Mouse (Mus musculus): ENCODE measurements around the gene Reep1.
A peak's percentile ranks its signal among the peaks of the same experiment; 100 is the strongest.

The Reep1 gene

GRCm38 (mm10) chr6:71707511-71708501, at the start of gene Reep1:
Gene Reep1, plus strand, starts transcription at chr6:71707561.
- DNase-seq (ENCODE audit: low spot score in 2 of 2): peak; percentile 42 to 56

GRCm38 (mm10) chr6:71658290-71658689, 49.1 kb upstream of the Reep1 start:
- no peak for DNase-seq (ENCODE audit: low spot score in 2 of 2)

GRCm38 (mm10) chr6:71664511-71664910, 42.9 kb upstream of the Reep1 start:
- no peak for DNase-seq (ENCODE audit: low spot score in 2 of 2)

- DNase-seq (ENCODE audit: low spot score in 2 of 2): no peak
Observed at GRCm38 (mm10) chr6:71673166-71673565, 34.2 kb upstream of the Reep1 start.

- no peak for DNase-seq (ENCODE audit: low spot score in 2 of 2)
Observed at GRCm38 (mm10) chr6:71678891-71679290, 28.5 kb upstream of the Reep1 start.

GRCm38 (mm10) chr6:71695150-71695549, 12.2 kb upstream of the Reep1 start:
- no peak for DNase-seq (ENCODE audit: low spot score in 2 of 2)

- no peak for DNase-seq (ENCODE audit: low spot score in 2 of 2)
Observed at GRCm38 (mm10) chr6:71695599-71695998, 11.8 kb upstream of the Reep1 start.

GRCm38 (mm10) chr6:71706871-71707270, 490 bp upstream of the Reep1 start:
- no peak for DNase-seq (ENCODE audit: low spot score in 2 of 2)

- DNase-seq (ENCODE audit: low spot score in 2 of 2): no peak
Observed at GRCm38 (mm10) chr6:71708528-71708927, 1.2 kb downstream of the Reep1 start.

GRCm38 (mm10) chr6:71710323-71710722, 3.0 kb downstream of the Reep1 start:
- DNase-seq (ENCODE audit: low spot score in 2 of 2): no peak

- DNase-seq (ENCODE audit: low spot score in 2 of 2): no peak
Observed at GRCm38 (mm10) chr6:71711201-71711600, 3.8 kb downstream of the Reep1 start.

GRCm38 (mm10) chr6:71713532-71713931, 6.2 kb downstream of the Reep1 start:
- DNase-seq (ENCODE audit: low spot score in 2 of 2): no peak

- no peak for DNase-seq (ENCODE audit: low spot score in 2 of 2)
Observed at GRCm38 (mm10) chr6:71715006-71715405, 7.6 kb downstream of the Reep1 start.

- DNase-seq (ENCODE audit: low spot score in 2 of 2): no peak
Observed at GRCm38 (mm10) chr6:71716434-71716833, 9.1 kb downstream of the Reep1 start.

- DNase-seq (ENCODE audit: low spot score in 2 of 2): no peak
Observed at GRCm38 (mm10) chr6:71718322-71718721, 11.0 kb downstream of the Reep1 start.

- DNase-seq (ENCODE audit: low spot score in 2 of 2): no peak
Observed at GRCm38 (mm10) chr6:71719302-71719701, 11.9 kb downstream of the Reep1 start.

- no peak for DNase-seq (ENCODE audit: low spot score in 2 of 2)
Observed at GRCm38 (mm10) chr6:71722988-71723387, 15.6 kb downstream of the Reep1 start.

GRCm38 (mm10) chr6:71723555-71723954, 16.2 kb downstream of the Reep1 start:
- no peak for DNase-seq (ENCODE audit: low spot score in 2 of 2)

GRCm38 (mm10) chr6:71726710-71727109, 19.3 kb downstream of the Reep1 start:
- no peak for DNase-seq (ENCODE audit: low spot score in 2 of 2)

GRCm38 (mm10) chr6:71728306-71728705, 20.9 kb downstream of the Reep1 start:
- DNase-seq (ENCODE audit: low spot score in 2 of 2): no peak

- DNase-seq (ENCODE audit: low spot score in 2 of 2): no peak
Observed at GRCm38 (mm10) chr6:71734910-71735599, 27.7 kb downstream of the Reep1 start.

GRCm38 (mm10) chr6:71735600-71736010, 28.2 kb downstream of the Reep1 start:
- no peak for DNase-seq (ENCODE audit: low spot score in 2 of 2)

GRCm38 (mm10) chr6:71736101-71736500, 28.7 kb downstream of the Reep1 start:
- DNase-seq (ENCODE audit: low spot score in 2 of 2): no peak
